Mouse (Mus musculus): ENCODE measurements at regions not wholly inside any gene's neighbourhood (a gene's known extent, or its start where the extent isn't known, plus 50 kb on each side); places are given as distances from the start of the nearest gene placed in this dataset.
"Not testable (repeated sequence)": the region's sequence is repeated elsewhere in the genome, so short reads cannot be mapped to it uniquely, and the experiment has no call there.

- DNase-seq (ENCODE audit: low spot score in 2 of 2) = no peak
Observed at GRCm38 (mm10) chr12:79989582-79990110, 123.2 kb downstream of the Zfp36l1 start.

GRCm38 (mm10) chr12:79988401-79989358, 124.1 kb downstream of the Zfp36l1 start:
- no peak for DNase-seq (ENCODE audit: low spot score in 2 of 2)

- no peak for DNase-seq (ENCODE audit: low spot score in 2 of 2)
Observed at GRCm38 (mm10) chr12:79986241-79986976, 126.4 kb downstream of the Zfp36l1 start.

- DNase-seq (ENCODE audit: low spot score in 2 of 2) = no peak
Observed at GRCm38 (mm10) chr12:79984985-79985747, 127.6 kb downstream of the Zfp36l1 start.

- DNase-seq (ENCODE audit: low spot score in 2 of 2) = no peak
Observed at GRCm38 (mm10) chr12:79984025-79984790, 128.6 kb downstream of the Zfp36l1 start.

GRCm38 (mm10) chr12:79983232-79983631, 129.6 kb downstream of the Zfp36l1 start:
- no peak for DNase-seq (ENCODE audit: low spot score in 2 of 2)

- DNase-seq (ENCODE audit: low spot score in 2 of 2) = not testable (repeated sequence)
Observed at GRCm38 (mm10) chr12:79982497-79982896, 130.3 kb downstream of the Zfp36l1 start.

GRCm38 (mm10) chr12:79980711-79981110, 132.1 kb downstream of the Zfp36l1 start:
- DNase-seq (ENCODE audit: low spot score in 2 of 2) = no peak

GRCm38 (mm10) chr12:79977136-79977535, 135.7 kb downstream of the Zfp36l1 start:
- DNase-seq (ENCODE audit: low spot score in 2 of 2) = no peak

GRCm38 (mm10) chr12:79975466-79976239, 137.2 kb downstream of the Zfp36l1 start:
- DNase-seq (ENCODE audit: low spot score in 2 of 2) = no peak

GRCm38 (mm10) chr12:79975050-79975449, 137.8 kb downstream of the Zfp36l1 start:
- DNase-seq (ENCODE audit: low spot score in 2 of 2) = no peak

- DNase-seq (ENCODE audit: low spot score in 2 of 2) = no peak
Observed at GRCm38 (mm10) chr12:79974530-79974929, 138.3 kb downstream of the Zfp36l1 start.

GRCm38 (mm10) chr12:79973566-79974230, 139.1 kb downstream of the Zfp36l1 start:
- DNase-seq (ENCODE audit: low spot score in 2 of 2) = no peak

- no peak for DNase-seq (ENCODE audit: low spot score in 2 of 2)
Observed at GRCm38 (mm10) chr12:79970981-79971390, 141.8 kb downstream of the Zfp36l1 start.

GRCm38 (mm10) chr12:79970227-79970901, 142.4 kb downstream of the Zfp36l1 start:
- peak; percentile 30 to 63 for DNase-seq (ENCODE audit: low spot score in 2 of 2)

GRCm38 (mm10) chr12:79969346-79970226, 143.2 kb downstream of the Zfp36l1 start:
- DNase-seq (ENCODE audit: low spot score in 2 of 2) = no peak

GRCm38 (mm10) chr12:79968676-79969075, 144.1 kb downstream of the Zfp36l1 start:
- no peak for DNase-seq (ENCODE audit: low spot score in 2 of 2)
